Mouse (Mus musculus) forebrain, embryonic 12.5 days (tissue): Measurements from ENCODE around the gene Nedd1. TPM values are rescaled to one million over a fixed set of nuclear protein-coding genes. Genes with fewer than 3 reads are reported as not detected.

ENCODE experiments used
- ATAC-seq: fragments of 200-750 bp; cut with Nextera tagmentation; 2 replicates; pipeline ENCODE4 v1.8.0; 2017; ENCODE audit warnings: moderate TSS enrichment; ENCODE audit not compliant: low FRiP score
- H3K27ac ChIP-seq: fragments of 300-500 bp; sonication (generic); 2 replicates; pipeline ENCODE4 v1.5.1; 2016; ENCODE audit warnings: mild to moderate bottlenecking
- H3K27me3 ChIP-seq: fragments of 300-500 bp; sonication (generic); 2 replicates; pipeline ENCODE4 v1.6.1; 2016; ENCODE audit warnings: mild to moderate bottlenecking
- H3K36me3 ChIP-seq: fragments of 300-500 bp; sonication (generic); replicated peaks from 2 replicates; pipeline ENCODE4 v1.6.1; 2016; ENCODE audit warnings: mild to moderate bottlenecking
- H3K4me1 ChIP-seq: fragments of 300-500 bp; sonication (generic); 2 replicates; pipeline ENCODE4 v1.6.1; 2016
- H3K4me2 ChIP-seq: fragments of 300-500 bp; sonication (generic); 2 replicates; pipeline ENCODE4 v1.6.1; 2016; ENCODE audit warnings: mild to moderate bottlenecking, moderate library complexity
- H3K4me3 ChIP-seq: fragments of 300-500 bp; sonication (generic); replicated peaks from 2 replicates; pipeline ENCODE4 v1.5.1; 2016; ENCODE audit warnings: mild to moderate bottlenecking
- H3K9ac ChIP-seq: fragments of 300-500 bp; sonication (generic); 2 replicates; pipeline ENCODE4 v1.6.1; 2016; ENCODE audit warnings: mild to moderate bottlenecking
- H3K9me3 ChIP-seq: fragments of 300-500 bp; sonication (generic); 2 replicates; pipeline ENCODE4 v1.6.1; 2016
- WGBS: fragments of 180-500 bp; shearing (Covaris S2); methylation state at CpG from one replicate; pipeline ENCODE4 v1.1.7; 2016; 5-methylcytosine and 5-hydroxymethylcytosine counted together
- polyA plus RNA-seq: library from polyadenylated mRNA; unstranded; fragments of >200 nt; fragmentation: Nextera tagmentation; extraction: Ambion mirVana; gene quantifications from 2 replicates; pipeline ENCODE4 v1.2.1, GENCODE M21; 2016

Nedd1 gene
- polyA plus RNA-seq, 1 experiment from 2014 or later = 57.4 TPM

- no peak for ATAC-seq
- Histone ChIP-seq H3K27me3 (peaks cover 13% of the 10 kb centered on the region; the same call in 1 of the 2 replicates), H3K4me1 (peaks cover 16% of the 10 kb centered on the region), H3K27ac (no peak overlapping the region), H3K4me3 (no peak overlapping the region), H3K4me2 (no peak overlapping the region), H3K9me3 (no peaks in the 10 kb centered on the region), H3K9ac (no peak overlapping the region), H3K36me3 (no peaks in the 10 kb centered on the region)
- 72% methylated on average over 8 of the region's 8 CpGs for WGBS
These were observed 73.1 kb downstream of the Nedd1 start for GRCm38 (mm10) chr10:92649096-92649495.

- no peak for ATAC-seq
These were observed 74.5 kb downstream of the Nedd1 start for GRCm38 (mm10) chr10:92647691-92648090.

DNA sequence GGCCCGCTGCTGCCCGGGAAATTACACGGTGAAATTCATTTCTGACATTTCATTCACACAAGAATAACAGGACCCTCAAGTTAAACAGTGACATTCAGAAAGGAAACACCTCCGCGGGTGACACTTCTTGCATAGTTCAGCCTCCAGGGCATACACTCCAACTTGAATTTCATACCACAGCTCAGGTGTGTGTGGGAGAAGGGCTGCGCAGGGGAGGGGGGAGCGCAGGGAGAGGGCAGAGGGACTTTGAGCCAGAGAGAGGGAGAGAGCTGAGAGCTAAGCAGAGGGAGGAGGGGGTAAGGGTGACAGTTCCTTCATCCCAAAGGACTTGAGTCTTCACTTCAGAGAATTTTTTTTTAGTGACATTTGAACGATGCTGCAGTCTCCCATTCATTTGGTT is 78.2 kb downstream of the Nedd1 start:
- peaks cover 16% of the 10 kb centered on the region for H3K4me1 ChIP-seq
- H3K27me3 ChIP-seq = peaks cover 11% of the 10 kb centered on the region; the same call in 1 of the 2 replicates
- no peak overlapping the region for H3K4me3 ChIP-seq
- H3K9me3 ChIP-seq = no peaks in the 10 kb centered on the region
- no peaks in the 10 kb centered on the region for H3K36me3 ChIP-seq
- no peak overlapping the region for H3K27ac ChIP-seq
- no peak overlapping the region for H3K9ac ChIP-seq
- 68% methylated on average over 8 of the region's 8 CpGs for WGBS
- H3K4me2 ChIP-seq = no peak overlapping the region
- no peak for ATAC-seq

More at GRCm38 (mm10) chr10:92647691-92648090, 74.5 kb downstream of the Nedd1 start:
- Histone ChIP-seq H3K4me3 (no peak overlapping the region), H3K9me3 (no peaks in the 10 kb centered on the region), H3K27ac (no peak overlapping the region), H3K36me3 (no peaks in the 10 kb centered on the region), H3K27me3 (peaks cover 11% of the 10 kb centered on the region; the same call in 1 of the 2 replicates), H3K9ac (no peak overlapping the region), H3K4me2 (no peak overlapping the region), H3K4me1 (peaks cover 19% of the 10 kb centered on the region)
- 72% methylated on average over 2 of the region's 2 CpGs for WGBS

GRCm38 (mm10) chr10:92641032-92641431 is 81.2 kb downstream of the Nedd1 start:
- Histone ChIP-seq H3K4me3 (no peak overlapping the region), H3K27ac (no peak overlapping the region), H3K9ac (no peak overlapping the region), H3K36me3 (no peaks in the 10 kb centered on the region), H3K27me3 (peaks cover 7% of the 10 kb centered on the region; the same call in 1 of the 2 replicates), H3K9me3 (0 out of 2 replicates have a peak, but pooled peaks cover 15% of the 10 kb centered on the region), H3K4me2 (no peak overlapping the region), H3K4me1 (peaks cover 8% of the 10 kb centered on the region)
- ATAC-seq = no peak
